Mouse (Mus musculus) mammary gland, adult 2 months (tissue): ENCODE data around the gene Jazf1. TPM values are rescaled to one million over a fixed set of nuclear protein-coding genes. Genes with fewer than 3 reads are reported as not detected.

Source experiments
- polyA plus RNA-seq: library from polyadenylated mRNA; depleted of rRNA; stranded (reverse); fragments of >200 nt; gene quantifications from 2 replicates; pipeline ENCODE4 v1.2.3, GENCODE M21; 2012; ENCODE audit warnings: low replicate concordance; rRNA removed

The Jazf1 gene
- 3.6 and 4.7 TPM in 2 replicates for polyA plus RNA-seq

GRCm38 (mm10) chr6:53067989-53068874 is at the start of gene Jazf1:
TSS of gene Jazf1 (minus strand) at chr6:53068631.

Other genes starting within 250 kb of the Jazf1 start
- 5.8 and 7.9 TPM in 2 replicates for gene Creb5, start 218.6 kb upstream of the Jazf1 start, polyA plus RNA-seq